Mouse (Mus musculus) kidney, postnatal 0 days (tissue): ENCODE data around the gene Fbxw21. TPM values are rescaled to one million over a fixed set of nuclear protein-coding genes. Genes with fewer than 3 reads are reported as not detected.

ENCODE experiments used
- ATAC-seq: fragments of 200-750 bp; cut with Nextera tagmentation; replicated peaks from 2 replicates; pipeline ENCODE4 v1.8.0; 2017; ENCODE audit warnings: low read depth, moderate number of reproducible peaks, moderate TSS enrichment, moderate library complexity; ENCODE audit not compliant: low FRiP score
- DNase-seq: peaks from one replicate; pipeline ENCODE4 v3.0.0-alpha.2; 2016; ENCODE audit warnings: low spot score
- H3K27ac ChIP-seq: fragments of 300-500 bp; sonication (generic); 2 replicates; pipeline ENCODE4 v1.5.1; 2014; ENCODE audit warnings: mild to moderate bottlenecking
- H3K27me3 ChIP-seq: fragments of 300-500 bp; sonication (generic); 2 replicates; pipeline ENCODE4 v1.6.1; 2014; ENCODE audit warnings: low read length, mixed read lengths; ENCODE audit not compliant: insufficient read depth
- H3K36me3 ChIP-seq: fragments of 300-500 bp; sonication (generic); 2 replicates; pipeline ENCODE4 v1.6.1; 2014; ENCODE audit warnings: low read length, mixed read lengths; ENCODE audit not compliant: insufficient read depth
- H3K4me1 ChIP-seq: fragments of 300-500 bp; sonication (generic); replicated peaks from 2 replicates; pipeline ENCODE4 v1.6.1; 2014; ENCODE audit warnings: antibody characterized with exemption, low read length, mixed read lengths; ENCODE audit not compliant: insufficient read depth
- H3K4me2 ChIP-seq: fragments of 300-500 bp; sonication (generic); 2 replicates; pipeline ENCODE4 v1.6.1; 2014; ENCODE audit warnings: mild to moderate bottlenecking, low read length, moderate library complexity, mixed read lengths
- H3K4me3 ChIP-seq: fragments of 300-500 bp; sonication (generic); replicated peaks from 2 replicates; pipeline ENCODE4 v1.5.1; 2014; ENCODE audit warnings: low read depth, low read length
- H3K9ac ChIP-seq: fragments of 300-500 bp; sonication (generic); 2 replicates; pipeline ENCODE4 v1.6.1; 2014; ENCODE audit warnings: low read depth, low read length
- H3K9me3 ChIP-seq: fragments of 300-500 bp; sonication (generic); replicated peaks from 2 replicates; pipeline ENCODE4 v1.6.1; 2016; ENCODE audit warnings: low read length, inconsistent platforms, mixed read lengths
- CTCF ChIP-seq: IDR thresholded peaks from 2 replicates; pipeline ENCODE4 v1.5.1; 2016; ENCODE audit warnings: antibody characterized with exemption, low read depth, mild to moderate bottlenecking, moderate library complexity
- WGBS: fragments of 180-500 bp; shearing (Covaris S2); extraction: QIAGEN DNeasy Blood & Tissue Kit; methylation state at CpG from one replicate; pipeline ENCODE4 v1.1.7; 2014; 5-methylcytosine and 5-hydroxymethylcytosine counted together
- polyA plus RNA-seq: library from polyadenylated mRNA; unstranded; fragments of >200 nt; fragmentation: Nextera tagmentation; extraction: Ambion mirVana; gene quantifications from 2 replicates; pipeline ENCODE4 v1.2.1, GENCODE M21; 2015

The Fbxw21 gene
- polyA plus RNA-seq, 1 experiment from 2014 or later: not detected

DNA sequence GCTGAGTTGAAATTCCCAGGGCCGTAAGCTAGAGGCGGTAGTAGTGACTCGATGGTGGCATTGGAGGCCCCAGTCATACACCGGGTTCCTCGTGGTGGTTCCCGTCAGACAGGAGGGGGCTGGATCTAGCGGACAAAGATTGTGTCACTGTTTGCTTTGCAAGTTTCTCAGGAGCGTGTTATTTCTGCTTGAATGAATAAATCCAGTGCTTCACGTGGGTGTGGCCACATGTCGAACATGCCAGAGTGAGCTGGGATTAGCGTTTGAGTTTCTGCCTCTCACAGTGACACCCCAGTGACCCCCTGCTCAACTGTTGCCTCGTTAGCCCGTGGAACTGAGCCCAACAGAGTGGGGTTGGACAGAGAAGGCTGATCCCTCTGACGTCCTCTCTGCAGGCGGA, 71.4 kb downstream of the Fbxw21 start:
- WGBS: 43% methylated on average over 15 of the region's 15 CpGs

More for the DNA sequence above, 71.4 kb downstream of the Fbxw21 start:
- no peak overlapping the region for H3K9ac ChIP-seq
- 0 out of 2 replicates have a peak overlapping the region, but pooled peaks have one; percentile 16 for H3K27ac ChIP-seq
- no peak overlapping the region for H3K4me2 ChIP-seq
- no peaks in the 10 kb centered on the region for H3K36me3 ChIP-seq
- peaks cover 20% of the 10 kb centered on the region for H3K4me1 ChIP-seq
- no peaks in the 10 kb centered on the region for H3K27me3 ChIP-seq
- TF ChIP-seq CTCF: no peak
- DNase-seq (no peak), ATAC-seq (no peak)
- no peaks in the 10 kb centered on the region for H3K9me3 ChIP-seq
- H3K4me3 ChIP-seq: no peak overlapping the region

Other genes starting within 250 kb of the Fbxw21 start
- not detected in 2 replicates for gene Tmem89, start 247.4 kb downstream of the Fbxw21 start, polyA plus RNA-seq
- 662 and 717 TPM in 2 replicates for gene Uqcrc1, start 225.4 kb downstream of the Fbxw21 start, polyA plus RNA-seq
- 2.9 and 3.1 TPM in 2 replicates for gene Col7a1, start 208.5 kb downstream of the Fbxw21 start, polyA plus RNA-seq
- 0.11 TPM in 1 of 2 replicates, not detected in the other for gene Ucn2, start 176.0 kb downstream of the Fbxw21 start, polyA plus RNA-seq
- 5.8 and 7.9 TPM in 2 replicates for gene Pfkfb4, start 170.3 kb downstream of the Fbxw21 start, polyA plus RNA-seq
- 122 and 123 TPM in 2 replicates for gene Shisa5, start 123.5 kb downstream of the Fbxw21 start, polyA plus RNA-seq
- gene Trex1, start 102.3 kb downstream of the Fbxw21 start, polyA plus RNA-seq: 14.3 and 15.2 TPM in 2 replicates
- gene Atrip, start 87.9 kb downstream of the Fbxw21 start, polyA plus RNA-seq: 18.8 and 20.9 TPM in 2 replicates
- 12.9 and 13.8 TPM in 2 replicates for gene Ccdc51, start 79.5 kb downstream of the Fbxw21 start, polyA plus RNA-seq
- 635 and 680 TPM in 2 replicates for gene Tma7, start 79.5 kb downstream of the Fbxw21 start, polyA plus RNA-seq
- gene Plxnb1, start 66.7 kb downstream of the Fbxw21 start, polyA plus RNA-seq: 8.4 and 9.6 TPM in 2 replicates
- gene Fbxw13, start 33.9 kb upstream of the Fbxw21 start, polyA plus RNA-seq: not detected in 2 replicates
- not detected in 2 replicates for gene Fbxw20, start 72.7 kb upstream of the Fbxw21 start, polyA plus RNA-seq
- not detected in 2 replicates for gene Fbxw14, start 125.6 kb upstream of the Fbxw21 start, polyA plus RNA-seq
- not detected in 2 replicates for gene Fbxw28, start 177.6 kb upstream of the Fbxw21 start, polyA plus RNA-seq
- gene Fbxw22, start 242.3 kb upstream of the Fbxw21 start, polyA plus RNA-seq: 0.15 TPM in 1 of 2 replicates, not detected in the other